ENCODE assay signal across 8 mouse cellular contexts in genomic region chr7:112458440-112458839, GRCm38 (mm10). TPM values are rescaled to one million over a fixed set of nuclear protein-coding genes. Genes with fewer than 3 reads are reported as not detected.
DNase-seq lines count a peak whose midpoint lies in the region; ATAC-seq lines count a peak whose summit lies in the region.

No protein-coding gene starts in this region.

- H3K4me3 ChIP-seq in stomach, embryonic 14.5 days (ENCODE audit: low read depth, low read length), result no peak overlapping the region

- peaks cover 42% of the 10 kb centered on the region for H3K4me1 ChIP-seq in stomach, embryonic 14.5 days (ENCODE audit: control insufficient read depth, insufficient read depth, low read length)

- H3K9me3 ChIP-seq in stomach, embryonic 14.5 days (ENCODE audit: control insufficient read depth, low read depth, low read length), result no peaks in the 10 kb centered on the region

- DNase-seq in retina, postnatal 1 day, result peak; percentile 81
- DNase-seq in retina, embryonic 14.5 days (ENCODE audit: low spot score), result no peak
- peak; percentile 73 to 77 for DNase-seq in cerebellum, postnatal 14 days
- DNase-seq in kidney, postnatal 10 days, result peak; percentile 65
- no peak for DNase-seq in spleen, adult 18-20 months
- no peak for DNase-seq in layer of hippocampus, adult 8-10 months (ENCODE audit: low spot score in 2 of 2)
- DNase-seq in layer of hippocampus, postnatal 25 days (ENCODE audit: extremely low spot score in 1 of 2, low spot score in 1 of 2), result no peak

- no peaks in the 10 kb centered on the region for H3K36me3 ChIP-seq in stomach, embryonic 14.5 days (ENCODE audit: control insufficient read depth, insufficient read depth, low read length)

- 0 out of 2 replicates have a peak overlapping the region, but pooled peaks have one; percentile 52 for H3K27ac ChIP-seq in stomach, embryonic 14.5 days (ENCODE audit: low read length)

- no peaks in the 10 kb centered on the region for H3K27me3 ChIP-seq in stomach, embryonic 14.5 days (ENCODE audit: control insufficient read depth, insufficient read depth, low read length)

- no peak for ATAC-seq in stomach, embryonic 14.5 days (ENCODE audit: insufficient number of reproducible peaks, insufficient read depth, low FRiP score, low read depth)

- no peak overlapping the region for H3K9ac ChIP-seq in stomach, embryonic 14.5 days (replicated peaks; ENCODE audit: low read depth, low read length)

- WGBS in stomach, embryonic 14.5 days, result 59% methylated on average over 5 of the region's 5 CpGs

- H3K4me2 ChIP-seq in stomach, embryonic 14.5 days (replicated peaks; ENCODE audit: low read depth, low read length), result no peak overlapping the region

RNA-seq across cellular contexts. Expression of gene Parva, which starts 31.1 kb away (rescaled TPM):
- polyA plus RNA-seq in stomach, embryonic 14.5 days (2014; fragmentation: Nextera tagmentation; extraction: Ambion mirVana), result 128 and 135 TPM in 2 replicates
- total RNA-seq in layer of hippocampus, adult 8-10 months (2022), result 10 to 100 TPM; 46.5 to 50.9 (median 50.4) TPM
- 10 to 100 TPM; 47.7 to 49.8 TPM for total RNA-seq in layer of hippocampus, postnatal 25 days (2021)

Comparison
In these comparisons a context has a peak if more than half of its experiments do, and no peak if none do; other contexts are left out.
1. DNase-seq: peak in retina, postnatal 1 day (single experiment), cerebellum, postnatal 14 days (2 of 2) and kidney, postnatal 10 days (single experiment); none in retina, embryonic 14.5 days (single experiment), spleen, adult 18-20 months (0 of 2), layer of hippocampus, adult 8-10 months (0 of 2) and layer of hippocampus, postnatal 25 days (0 of 2).